Mouse (Mus musculus) naive thymus-derived CD4-positive, alpha-beta T cell, adult 2 months (primary cell): ENCODE results near the gene Ormdl1.
"Not testable (repeated sequence)": the region's sequence is repeated elsewhere in the genome, so short reads cannot be mapped to it uniquely, and the experiment has no call there.

Source experiments
- DNase-seq: peaks from one replicate; pipeline ENCODE4 v3.0.0-alpha.2; 2011; ENCODE audit warnings: low read depth

The Ormdl1 gene

DNA sequence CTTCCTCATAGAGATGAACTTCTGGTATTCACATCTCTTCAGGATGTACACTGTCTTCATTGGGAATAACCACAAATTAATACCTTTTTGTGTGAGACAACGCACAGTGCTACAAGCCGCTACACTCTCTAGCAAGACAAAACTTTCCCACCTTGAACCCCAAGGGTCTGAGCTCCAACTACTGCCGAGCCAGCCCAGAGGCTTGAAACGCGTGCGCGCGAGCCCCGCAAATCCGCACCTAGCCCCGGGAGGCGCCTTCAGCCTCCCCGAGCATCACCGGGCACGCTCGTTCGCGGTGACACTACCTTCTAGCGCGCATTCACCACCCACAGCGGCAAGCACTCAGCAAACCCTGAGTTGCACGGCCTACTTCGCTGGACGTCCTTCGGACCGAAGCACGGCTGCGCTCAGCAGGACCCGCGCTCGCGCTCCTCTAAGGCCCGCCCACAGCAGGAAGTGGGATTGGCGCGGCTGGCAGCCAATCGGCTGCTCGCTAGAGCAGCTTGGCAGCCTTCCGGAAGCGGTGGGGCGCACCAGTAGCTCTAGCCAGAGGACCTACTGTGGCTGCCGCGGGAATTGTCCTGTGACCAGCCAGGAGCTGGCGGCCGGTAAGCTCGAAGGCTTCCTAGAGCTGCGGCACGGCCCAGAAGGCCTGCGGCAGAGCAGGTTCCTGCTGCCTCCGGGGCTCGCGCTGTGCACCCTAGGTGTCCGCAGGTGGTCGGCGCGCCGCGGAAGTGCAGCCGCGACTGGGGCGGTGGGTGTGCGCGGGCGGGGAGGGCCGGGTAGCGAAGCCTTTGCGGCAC is at the start of gene Ormdl1, which contains the start of the genes Pms1 and Gm28778:
Gene Ormdl1, plus strand, starts transcription at position 515 of the 803 bp plus-strand sequence.
Gene Pms1, minus strand, starts transcription at position 438 of the 803 bp plus-strand sequence.
Gene Gm28778, plus strand, starts transcription at position 531 of the 803 bp plus-strand sequence.
- DNase-seq, result peak; percentile 93

DNA sequence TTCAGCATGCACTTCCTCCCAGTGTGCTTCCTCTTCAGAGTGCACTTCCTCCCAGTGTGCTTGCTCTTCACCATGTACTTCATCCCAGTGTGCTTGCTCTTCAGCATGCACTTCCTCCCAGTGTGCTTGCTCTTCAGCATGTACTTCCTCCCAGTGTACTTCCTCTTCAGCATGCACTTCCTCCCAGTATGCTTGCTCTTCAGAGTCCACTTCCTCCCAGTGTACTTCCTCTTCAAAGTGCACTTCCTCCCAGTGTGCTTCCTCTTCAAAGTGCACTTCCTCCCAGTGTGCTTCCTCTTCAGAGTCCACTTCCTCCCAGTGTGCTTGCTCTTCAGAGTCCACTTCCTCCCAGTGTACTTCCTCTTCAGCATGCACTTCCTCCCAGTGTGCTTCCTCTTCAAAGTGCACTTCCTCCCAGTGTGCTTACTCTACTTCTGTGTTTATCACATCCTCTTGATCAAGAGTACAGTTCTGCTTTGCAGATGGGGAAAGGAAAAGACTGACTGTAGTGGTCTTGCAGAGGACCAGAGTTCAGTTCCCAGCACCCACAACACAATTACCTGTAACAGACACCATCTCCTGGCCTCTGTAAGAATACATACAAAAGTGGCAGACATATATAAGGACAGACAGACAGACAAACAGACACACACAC is 31.8 kb upstream of the Ormdl1 start:
- DNase-seq, result not testable (repeated sequence)

DNA sequence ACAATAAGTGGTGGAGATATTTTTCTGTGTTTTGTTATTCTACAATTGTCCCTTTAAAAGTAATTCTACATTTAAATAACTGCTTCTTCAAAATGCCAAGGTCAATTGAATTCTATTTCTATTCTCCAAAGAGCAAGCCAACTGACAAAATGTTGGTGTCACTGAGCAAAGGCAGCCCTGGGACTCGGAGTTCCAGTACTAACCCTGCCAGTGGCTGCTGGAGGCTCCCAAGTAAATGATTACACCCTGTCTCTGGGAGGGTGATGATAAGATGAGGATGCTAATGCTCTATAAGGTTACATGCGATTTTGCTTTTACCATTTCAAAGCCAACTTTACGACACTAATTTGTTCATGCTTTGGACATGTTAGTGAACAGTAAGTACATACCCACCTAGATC is 27.0 kb upstream of the Ormdl1 start:
- no peak for DNase-seq

DNA sequence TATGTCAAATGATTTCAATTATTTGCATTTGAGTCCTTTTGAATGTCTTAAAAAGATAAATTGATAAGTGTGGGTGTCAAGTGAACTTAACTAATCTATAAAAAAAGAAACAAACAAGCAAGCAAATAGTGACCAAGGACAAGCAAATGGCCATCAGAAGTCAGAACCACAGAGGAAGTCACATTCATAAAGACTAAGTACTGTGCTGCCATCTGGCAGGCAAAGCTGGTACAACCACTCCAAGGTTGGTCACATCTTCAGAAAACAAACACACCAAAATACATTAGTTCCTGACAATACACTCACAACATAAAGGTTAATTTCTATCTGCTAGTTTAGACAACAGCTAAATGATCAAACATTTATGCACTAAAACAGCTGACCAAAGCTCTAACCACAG is 24.2 kb upstream of the Ormdl1 start:
- no peak for DNase-seq

DNA sequence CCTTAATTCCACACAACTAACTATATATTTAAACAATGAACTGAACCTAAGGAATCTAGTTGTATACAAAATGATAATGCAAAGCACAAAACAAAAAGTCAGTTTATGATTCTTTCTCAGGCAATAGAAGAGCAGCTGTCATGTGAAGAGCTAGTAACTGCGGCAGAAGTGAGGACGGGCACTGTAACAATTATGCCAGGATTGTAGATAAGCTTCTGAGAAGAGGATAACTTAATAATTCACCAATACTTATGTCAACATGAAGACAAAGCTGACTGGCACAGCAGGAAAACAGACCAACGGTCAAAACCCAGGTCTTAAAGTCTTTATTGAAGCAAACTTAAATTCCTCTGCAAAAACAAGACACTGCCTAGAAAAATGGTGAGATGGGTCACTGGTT is 5.7 kb upstream of the Ormdl1 start:
- DNase-seq, result no peak

DNA sequence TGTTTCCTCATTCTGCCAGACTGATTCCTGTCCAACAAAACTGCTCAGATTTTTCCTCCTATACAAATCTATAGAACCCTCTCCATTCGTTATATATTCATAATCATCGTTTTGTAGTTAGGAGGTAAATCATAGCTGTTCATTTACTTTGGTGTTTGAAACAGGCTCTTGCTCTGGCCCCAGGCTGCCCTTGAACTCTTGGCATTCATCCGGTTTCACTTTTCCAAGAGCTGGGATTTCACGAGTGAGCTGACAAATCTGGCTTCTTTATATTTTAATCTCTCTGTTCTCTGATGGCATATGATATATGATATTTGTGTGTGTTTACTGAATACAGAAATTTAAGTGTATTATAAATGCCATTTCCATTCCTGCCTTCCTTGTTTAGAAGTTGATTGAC is 3.6 kb downstream of the Ormdl1 start:
- no peak for DNase-seq

DNA sequence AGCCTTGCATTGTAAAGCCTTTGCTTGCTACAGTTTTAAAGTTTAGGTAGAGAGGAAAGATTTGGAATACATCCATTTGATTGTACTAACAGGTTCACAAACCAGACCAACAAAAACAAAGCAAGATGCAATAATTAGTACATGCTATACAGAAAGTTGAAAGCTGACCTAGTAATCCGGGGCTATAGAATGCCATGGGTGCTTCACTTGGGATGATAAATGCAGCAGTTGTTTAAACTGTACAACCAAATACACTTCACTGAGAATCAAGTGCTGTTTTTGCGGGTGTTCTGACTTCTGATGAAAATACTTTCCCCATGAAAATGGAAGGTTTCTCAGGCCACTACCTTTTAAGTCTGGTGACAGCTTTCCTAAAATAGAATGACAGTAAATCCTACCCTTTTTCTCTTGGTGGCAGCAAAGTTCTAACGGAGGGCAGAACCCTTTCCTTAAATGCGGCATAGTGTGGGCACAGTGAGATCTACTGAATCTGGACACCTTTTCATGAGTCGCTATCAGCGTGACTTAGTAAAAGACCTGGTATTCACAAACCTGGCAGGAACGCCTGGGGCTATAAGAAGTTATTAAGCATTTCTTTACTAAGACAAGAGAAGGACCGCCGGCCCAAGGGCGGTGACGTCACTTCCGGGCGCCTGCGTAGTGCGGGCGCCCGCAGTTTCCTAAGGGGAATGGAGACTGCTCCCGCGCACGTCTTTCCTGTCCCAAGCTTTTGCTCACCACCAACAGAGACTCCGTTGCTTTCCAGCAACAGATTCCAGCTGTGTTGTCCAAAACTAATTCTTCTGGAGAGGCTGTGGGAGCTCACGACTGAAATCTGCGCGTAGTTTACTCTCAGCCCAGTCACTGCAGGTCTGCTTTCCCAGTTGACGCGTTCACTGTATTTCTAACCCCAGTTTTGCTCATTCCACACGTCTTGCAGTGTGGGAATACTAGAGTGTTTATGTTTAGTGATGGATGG is 16.4 kb downstream of the Ormdl1 start, which contains the start of gene Osgepl1:
Gene Osgepl1, plus strand, starts transcription at position 636 of the 979 bp plus-strand sequence.
- peak; percentile 88 for DNase-seq

DNA sequence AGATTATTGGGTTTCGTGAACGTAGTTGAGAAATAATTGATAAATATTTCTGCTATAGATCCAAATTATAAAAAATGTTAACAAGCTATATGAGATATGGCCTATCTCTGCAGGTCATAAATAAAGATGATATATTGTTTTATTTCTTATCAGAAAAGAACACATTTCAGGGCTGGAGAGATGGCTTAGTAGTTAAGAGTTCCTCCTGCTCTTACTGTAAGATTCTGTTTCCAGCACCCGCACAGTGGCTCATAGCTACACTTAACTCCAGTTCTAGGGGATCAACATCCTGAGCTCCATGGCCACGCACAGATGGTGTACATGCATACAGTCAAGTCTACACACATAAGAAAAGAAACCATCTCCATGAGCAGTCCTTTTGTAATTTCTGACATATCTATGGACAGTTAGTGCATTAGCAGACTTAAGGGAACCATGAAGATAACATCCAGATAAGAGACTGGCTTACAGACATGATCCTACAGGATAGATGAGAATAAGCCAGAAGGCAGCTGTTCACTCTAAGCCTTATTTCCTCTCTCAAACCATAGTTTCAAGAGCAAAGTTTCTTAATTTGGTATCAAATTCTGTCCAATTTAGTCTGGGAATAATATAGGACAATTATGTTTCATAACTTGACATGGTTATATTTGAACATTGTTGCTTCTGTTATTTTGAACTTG is 24.9 kb downstream of the Ormdl1 start:
- DNase-seq, result no peak

DNA sequence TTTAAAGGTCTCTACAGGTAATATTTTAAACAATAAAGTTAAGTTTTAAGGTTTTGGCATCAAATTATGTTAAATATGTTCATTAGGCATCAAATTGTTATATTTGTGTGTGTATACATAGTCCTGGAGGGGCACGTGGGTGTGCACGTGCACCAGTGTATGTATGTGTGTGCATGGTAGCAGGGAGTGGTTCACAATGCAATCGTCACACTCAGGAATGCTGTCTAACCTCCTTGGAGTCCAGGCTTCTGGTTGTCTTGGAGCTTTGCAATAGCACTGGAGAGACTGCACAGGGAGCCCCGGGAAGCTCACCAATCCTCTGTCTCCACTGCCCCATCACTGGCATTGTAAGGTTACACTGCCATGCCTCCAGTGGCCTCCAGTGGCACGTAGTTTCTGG is 26.4 kb downstream of the Ormdl1 start:
- DNase-seq, result no peak

DNA sequence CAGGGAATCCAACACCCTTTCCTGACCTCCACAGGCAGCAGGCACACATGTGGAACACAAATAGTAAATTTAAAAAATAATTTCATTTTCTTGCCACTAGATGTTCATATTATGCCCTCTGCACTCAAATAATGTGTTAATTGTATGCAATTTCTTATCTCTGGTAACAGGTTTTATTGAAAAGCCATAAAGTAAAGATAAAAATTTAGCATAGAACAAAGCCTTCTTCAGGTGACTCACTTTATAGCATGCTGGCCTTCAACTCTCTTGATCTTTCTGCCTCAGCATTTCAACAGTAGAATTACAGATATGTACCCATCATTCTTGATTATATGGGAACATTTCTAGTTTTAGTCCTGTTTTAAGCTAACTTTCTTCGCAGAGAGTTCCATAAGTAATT is 27.4 kb downstream of the Ormdl1 start:
- no peak for DNase-seq

DNA sequence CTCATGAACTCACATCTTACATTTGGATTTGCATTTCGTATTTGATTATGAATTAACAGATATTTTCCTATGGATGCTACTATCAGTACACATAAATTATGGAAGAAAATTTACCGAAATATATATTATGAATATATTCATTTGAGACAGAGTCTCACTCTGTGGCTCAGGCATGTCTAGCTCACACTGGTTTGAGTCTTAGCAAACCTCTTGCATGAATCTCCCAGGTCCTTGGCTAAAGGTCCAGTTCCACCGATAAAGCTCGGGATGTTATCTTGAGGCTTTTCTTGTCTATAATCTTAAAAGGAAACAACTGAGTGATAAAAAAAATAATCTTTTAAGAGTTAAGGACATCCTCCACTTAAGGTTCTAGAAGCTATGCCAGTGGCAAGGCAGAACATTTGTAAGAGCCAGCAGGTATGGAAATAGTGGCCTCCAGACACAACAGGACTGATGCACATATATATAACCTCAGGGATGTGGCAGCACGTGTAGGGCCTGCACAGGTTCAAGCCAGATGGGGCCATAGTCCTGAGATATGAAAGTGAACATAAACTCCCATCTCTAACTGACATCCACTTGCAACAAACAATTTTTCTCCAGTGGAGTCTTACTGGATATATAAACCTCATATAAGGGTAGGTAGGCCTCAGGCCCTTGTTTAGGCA is 28.1 kb downstream of the Ormdl1 start:
- DNase-seq, result no peak

DNA sequence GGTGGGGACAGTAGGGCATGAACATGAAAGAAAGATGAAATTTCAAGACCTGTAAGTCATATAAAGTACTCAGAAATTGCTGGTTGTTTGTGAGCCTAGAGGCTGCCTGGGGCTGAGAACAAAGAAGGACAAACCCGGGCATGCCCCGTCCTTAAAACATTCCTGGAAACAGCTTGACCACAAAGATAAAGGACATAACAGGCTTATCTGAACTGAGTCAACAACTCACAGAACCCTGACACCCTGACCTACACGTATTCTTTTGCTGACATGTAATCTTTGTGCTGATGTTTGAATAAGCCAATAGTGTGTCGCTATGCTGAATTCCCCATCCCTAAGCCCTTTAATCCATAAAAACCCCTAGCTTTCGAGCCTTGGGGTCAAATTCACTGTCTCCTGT is 36.6 kb downstream of the Ormdl1 start:
- not testable (repeated sequence) for DNase-seq

DNA sequence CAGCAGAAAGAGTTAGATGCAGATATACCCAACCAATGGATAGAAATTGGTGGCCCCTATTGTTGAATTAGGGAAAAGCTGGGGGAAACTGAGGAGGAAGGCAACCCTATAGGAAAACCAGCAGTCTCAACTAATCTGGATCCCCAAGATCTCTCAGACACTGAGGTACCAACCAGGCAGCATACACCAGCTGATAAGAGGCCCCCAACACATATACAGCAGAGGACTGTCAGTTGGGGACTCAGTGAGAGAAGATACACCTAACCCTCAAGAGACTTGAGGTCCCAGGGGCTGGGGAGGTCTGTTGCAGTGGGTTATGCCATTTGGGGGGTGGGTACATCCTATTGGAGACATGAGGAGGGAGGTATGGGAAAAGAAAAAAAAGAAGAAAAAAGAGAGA is 38.6 kb downstream of the Ormdl1 start:
- DNase-seq, result no peak

DNA sequence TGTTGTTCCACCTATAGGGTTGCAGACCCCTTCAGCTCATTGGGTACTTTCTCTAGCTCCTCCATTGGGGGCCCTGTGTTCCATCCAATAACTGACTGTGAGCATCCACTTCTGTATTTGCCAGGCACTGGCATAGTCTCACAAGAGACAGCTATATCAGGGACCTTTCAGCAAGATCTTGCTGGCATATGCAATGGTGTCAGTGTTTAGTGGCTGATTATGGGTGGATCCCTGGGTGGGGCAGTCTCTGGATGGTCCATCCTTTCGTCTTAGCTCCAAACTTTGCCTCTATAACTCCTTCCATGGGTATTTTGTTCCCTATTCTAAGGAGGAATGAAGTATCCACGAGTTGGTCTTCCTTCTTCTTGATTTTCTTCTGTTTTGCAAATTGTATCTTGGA is 40.5 kb downstream of the Ormdl1 start:
- not testable (repeated sequence) for DNase-seq

DNA sequence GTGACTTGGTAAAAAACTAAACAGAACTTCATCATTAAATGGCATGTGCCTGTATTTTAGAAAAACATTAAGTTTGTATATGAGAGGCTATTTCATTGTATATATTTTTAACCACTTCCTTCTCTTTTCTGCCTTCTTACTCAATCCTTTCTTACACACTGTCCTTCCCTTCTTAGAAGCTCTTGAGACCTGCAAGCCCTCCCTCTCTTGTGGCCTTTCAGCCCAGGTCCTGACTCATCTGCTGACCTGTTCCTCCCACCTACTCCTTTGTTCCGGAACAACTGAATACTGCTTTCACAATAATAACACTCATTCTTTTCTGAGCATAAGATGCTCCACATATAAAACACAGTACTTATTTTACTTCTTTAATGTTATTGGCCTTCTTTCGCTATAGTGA is 44.2 kb downstream of the Ormdl1 start:
- DNase-seq, result no peak

DNA sequence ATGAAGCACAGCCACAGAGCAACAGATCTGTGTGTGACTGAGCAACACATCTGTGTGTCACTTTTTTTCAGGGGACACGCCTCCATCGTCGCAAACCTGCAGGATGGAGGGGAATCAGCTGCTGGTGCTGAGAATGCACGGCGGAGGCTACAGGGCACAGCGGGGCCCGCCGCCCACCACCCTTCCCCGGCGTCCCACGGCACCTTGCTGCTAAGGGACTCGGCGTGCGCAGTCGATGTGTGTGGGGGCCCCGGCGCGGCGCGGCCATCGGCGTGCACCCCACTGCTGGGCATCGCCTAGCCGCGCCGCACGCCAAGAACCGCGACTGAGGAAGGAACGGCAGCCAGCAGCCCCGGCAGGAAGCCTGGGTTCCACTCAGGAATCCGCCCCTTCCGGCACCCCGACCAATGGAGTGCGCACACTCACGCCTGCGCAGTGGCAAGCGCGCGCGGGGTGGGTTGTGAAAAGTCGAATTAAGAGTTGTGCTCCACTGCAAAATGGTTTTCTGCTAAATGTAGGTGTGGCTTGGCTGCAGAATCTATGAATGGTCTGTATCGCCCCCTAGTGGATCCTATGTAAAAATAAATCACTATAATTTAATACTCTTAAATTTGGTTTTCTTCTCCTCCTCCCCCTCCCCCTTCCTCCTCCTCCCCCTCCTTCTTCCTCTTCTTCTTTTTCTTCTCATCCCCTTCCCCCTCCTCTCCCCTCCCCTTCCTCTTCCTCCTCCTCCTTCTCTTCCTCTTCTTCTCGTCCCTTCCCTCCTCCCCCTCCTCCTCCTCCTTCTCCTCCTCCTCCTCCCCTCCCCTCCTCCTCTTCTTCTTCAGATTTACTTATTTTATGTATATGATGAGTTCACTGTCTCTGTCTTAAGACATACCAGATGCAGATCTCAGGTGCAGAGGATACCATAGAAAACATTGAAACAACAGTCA is 55.7 kb downstream of the Ormdl1 start, which contains the start of the genes Asdurf, Gm28551 and Asnsd1:
Gene Asdurf, minus strand, starts transcription at position 293 of the 935 bp plus-strand sequence.
Gene Gm28551, minus strand, starts transcription at position 341 of the 935 bp plus-strand sequence.
Gene Asnsd1, minus strand, starts transcription at position 426 of the 935 bp plus-strand sequence.
- DNase-seq, result peak; percentile 98

DNA sequence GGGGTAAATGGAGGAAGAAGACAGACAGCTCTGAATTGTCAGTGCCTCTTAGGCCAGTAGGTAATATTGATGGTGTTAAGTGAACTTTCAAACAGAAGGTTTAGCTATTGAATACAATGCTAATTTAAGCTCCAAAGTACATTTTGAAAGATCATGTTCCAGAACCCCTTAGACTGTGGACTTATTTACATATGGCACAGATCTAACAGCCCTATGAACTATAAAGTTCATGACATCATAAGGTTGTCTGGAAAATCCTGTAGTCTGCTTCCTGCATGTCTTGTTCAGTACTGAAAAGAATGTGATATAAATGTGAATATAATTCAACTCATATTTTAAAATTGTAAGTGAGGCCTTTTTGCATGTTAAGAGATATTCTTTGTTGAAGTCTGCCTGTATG is 62.1 kb downstream of the Ormdl1 start:
- no peak for DNase-seq
